Mouse (Mus musculus): ENCODE data around the gene Rfk.

DNA sequence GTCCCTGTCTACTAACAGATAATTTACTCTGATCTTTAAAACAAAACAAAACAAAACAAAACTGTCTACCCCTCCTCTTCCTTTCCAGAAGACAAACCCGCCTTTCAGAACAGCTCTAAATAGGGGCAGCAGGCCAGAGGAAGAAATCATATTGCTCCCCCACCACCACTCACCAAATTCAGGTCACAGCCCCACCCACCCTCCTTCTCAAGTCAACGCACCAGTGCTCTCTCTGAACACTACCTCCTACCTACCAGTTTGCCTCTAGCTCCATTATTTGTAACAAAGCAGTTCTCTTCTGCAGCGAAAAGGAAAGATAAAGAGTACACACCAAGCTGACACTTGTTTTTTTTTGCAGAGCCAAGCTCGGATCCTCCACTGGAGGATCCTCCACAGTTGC lies 38.5 kb upstream of the Rfk start:
- no peak for TF ChIP-seq POLR2A (IDR thresholded peaks at IDR 0.05; ENCODE audit: borderline replicate concordance, low read depth, low read length)
- no peak for TF ChIP-seq CTCF (IDR thresholded peaks at IDR 0.05; ENCODE audit: low read depth, low read length)
